Mouse (Mus musculus) neural tube, embryonic 15.5 days (tissue): ENCODE measurements around the gene Wdr91. TPM values are rescaled to one million over a fixed set of nuclear protein-coding genes. Genes with fewer than 3 reads are reported as not detected.

Experiments
- ATAC-seq: fragments of 200-750 bp; cut with Nextera tagmentation; 2 replicates; pipeline ENCODE4 v1.8.0; 2017; ENCODE audit warnings: mild to moderate bottlenecking, moderate TSS enrichment, moderate library complexity; ENCODE audit not compliant: low FRiP score
- H3K27ac ChIP-seq: fragments of 300-500 bp; sonication (generic); replicated peaks from 2 replicates; pipeline ENCODE4 v1.5.1; 2015; ENCODE audit warnings: mild to moderate bottlenecking, inconsistent platforms
- H3K27me3 ChIP-seq: fragments of 300-500 bp; sonication (generic); replicated peaks from 2 replicates; pipeline ENCODE4 v1.6.1; 2015; ENCODE audit warnings: inconsistent platforms
- H3K36me3 ChIP-seq: fragments of 300-500 bp; sonication (generic); 2 replicates; pipeline ENCODE4 v1.6.1; 2015; ENCODE audit warnings: inconsistent platforms
- H3K4me1 ChIP-seq: fragments of 300-500 bp; sonication (generic); 2 replicates; pipeline ENCODE4 v1.6.1; 2015; ENCODE audit warnings: inconsistent platforms
- H3K4me2 ChIP-seq: fragments of 300-500 bp; sonication (generic); 2 replicates; pipeline ENCODE4 v1.6.1; 2015; ENCODE audit warnings: inconsistent platforms, mild to moderate bottlenecking, moderate library complexity
- H3K4me3 ChIP-seq: fragments of 300-500 bp; sonication (generic); replicated peaks from 2 replicates; pipeline ENCODE4 v1.5.1; 2015; ENCODE audit warnings: mild to moderate bottlenecking, inconsistent platforms
- H3K9ac ChIP-seq: fragments of 300-500 bp; sonication (generic); replicated peaks from 2 replicates; pipeline ENCODE4 v1.6.1; 2015; ENCODE audit warnings: mild to moderate bottlenecking, inconsistent platforms
- H3K9me3 ChIP-seq: fragments of 300-500 bp; sonication (generic); replicated peaks from 2 replicates; pipeline ENCODE4 v1.6.1; 2016; ENCODE audit warnings: inconsistent platforms
- WGBS: fragments of 180-500 bp; shearing (Covaris S2); methylation state at CpG from one replicate; pipeline ENCODE4 v1.1.7; 2015; ENCODE audit warnings: mixed read lengths; 5-methylcytosine and 5-hydroxymethylcytosine counted together
- polyA plus RNA-seq: library from polyadenylated mRNA; unstranded; fragments of >200 nt; fragmentation: Nextera tagmentation; extraction: Ambion mirVana; gene quantifications from 2 replicates; pipeline ENCODE4 v1.2.1, GENCODE M21; 2015

Gene Wdr91
- polyA plus RNA-seq, 1 experiment from 2014 or later: 13.4 TPM

DNA sequence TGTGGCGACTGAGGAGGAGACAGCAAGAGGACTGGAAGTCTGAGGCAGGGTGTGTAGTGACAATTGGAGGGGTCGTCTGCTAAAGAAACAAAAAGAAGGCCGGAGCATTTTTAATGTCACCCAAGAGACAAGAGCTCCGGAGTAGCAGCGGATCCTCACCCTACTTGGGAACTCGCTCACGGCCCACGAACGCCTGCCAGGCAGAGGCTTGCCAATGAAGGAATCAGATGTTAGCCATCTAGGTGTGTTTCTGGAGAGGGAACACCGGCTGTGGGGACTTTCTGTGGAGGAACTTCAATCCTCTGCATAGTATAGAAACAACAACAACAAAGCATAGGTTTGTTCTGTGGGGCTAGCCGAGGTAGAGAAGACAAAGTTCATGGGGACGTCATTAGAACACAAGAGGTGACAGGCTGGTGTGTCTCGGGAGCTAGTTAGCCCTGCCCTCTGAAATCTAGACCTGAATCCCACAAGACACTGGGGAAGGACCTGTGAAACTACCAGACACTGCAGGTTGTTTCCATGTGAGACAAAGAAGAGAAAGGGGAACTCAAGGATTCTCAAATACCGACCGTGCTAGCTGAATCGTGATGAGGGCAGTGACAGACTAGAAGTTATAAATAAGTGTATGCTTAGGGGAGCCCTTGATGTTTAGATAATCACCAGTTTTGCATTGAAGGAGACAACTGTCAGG, 43.2 kb downstream of the Wdr91 start:
- ATAC-seq: no peak
- WGBS: 68% methylated on average over 16 of the region's 16 CpGs
- H3K9ac ChIP-seq: no peak overlapping the region

DNA sequence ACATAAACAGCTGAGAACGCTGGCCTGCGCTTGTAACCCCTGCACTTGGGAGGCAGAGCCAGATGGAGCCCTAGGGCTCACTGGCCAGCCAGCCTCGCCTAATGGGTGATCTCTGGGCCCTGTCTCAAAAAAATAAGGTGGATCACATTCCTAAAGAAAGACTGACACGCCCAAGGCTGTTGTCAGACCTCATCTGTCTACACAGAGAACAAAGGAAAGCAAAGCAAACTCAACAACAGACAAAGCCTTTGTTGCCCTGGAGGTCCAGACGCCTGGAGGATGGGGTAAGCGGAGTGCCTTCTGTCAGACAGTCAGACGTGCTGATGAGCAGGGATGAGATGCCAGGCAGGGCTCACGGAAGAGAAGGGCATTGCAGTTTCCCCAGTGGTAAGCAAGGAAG, 43.9 kb downstream of the Wdr91 start:
- WGBS: 34% methylated on average over 8 of the region's 8 CpGs

More for the DNA sequence above, 43.2 kb downstream of the Wdr91 start:
- Histone ChIP-seq H3K4me2 (no peak overlapping the region), H3K4me3 (no peak overlapping the region), H3K9me3 (no peaks in the 10 kb centered on the region), H3K4me1 (no peaks in the 10 kb centered on the region), H3K27ac (no peak overlapping the region), H3K27me3 (no peaks in the 10 kb centered on the region), H3K36me3 (no peaks in the 10 kb centered on the region)

DNA sequence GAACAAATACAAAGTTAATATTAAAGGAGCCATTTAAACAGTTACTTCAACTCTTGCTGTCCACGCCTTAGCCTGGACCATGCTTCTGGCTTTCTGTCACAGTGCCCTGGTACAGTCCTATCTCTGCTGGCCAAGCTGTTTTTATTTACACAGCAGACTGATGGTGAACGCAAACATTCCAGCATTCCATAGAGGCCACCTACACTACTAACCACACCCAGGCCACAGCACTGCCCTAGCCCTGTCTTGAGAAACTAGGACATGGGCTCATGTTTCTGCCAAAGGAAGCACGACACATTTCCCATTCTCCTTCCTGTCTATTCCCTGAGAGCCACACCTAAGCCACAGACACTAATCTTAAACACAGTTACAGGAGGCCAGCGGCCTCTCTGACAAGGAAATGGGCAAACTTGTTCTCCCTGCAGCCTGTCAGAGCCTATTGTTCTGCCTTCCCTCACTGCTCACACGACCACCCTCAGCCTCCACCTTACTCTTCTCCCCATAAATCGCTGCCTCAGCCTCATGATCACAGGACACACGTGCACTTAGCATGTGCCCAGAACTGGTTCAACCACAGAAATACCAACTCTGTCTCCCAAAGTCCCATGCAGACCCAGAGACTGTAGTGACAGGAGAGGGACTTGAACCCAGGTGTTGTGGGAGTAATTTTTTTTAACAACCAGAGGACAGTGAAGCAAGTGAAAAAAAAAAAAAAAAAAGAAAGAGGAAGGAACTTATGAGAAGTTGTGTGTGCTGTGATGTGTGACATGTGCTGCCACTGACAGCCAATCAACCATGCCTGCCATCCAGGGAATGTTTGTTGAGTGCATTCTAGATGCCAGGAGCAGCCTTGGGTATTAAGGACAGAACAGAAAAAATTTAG, 44.7 kb downstream of the Wdr91 start:
- no peaks in the 10 kb centered on the region for H3K36me3 ChIP-seq
- H3K9me3 ChIP-seq: no peaks in the 10 kb centered on the region
- H3K27me3 ChIP-seq: no peaks in the 10 kb centered on the region
- no peak overlapping the region for H3K4me2 ChIP-seq
- 69% methylated on average over 7 of the region's 7 CpGs for WGBS
- ATAC-seq: no peak
- H3K4me3 ChIP-seq: no peak overlapping the region
- no peak overlapping the region for H3K9ac ChIP-seq
- no peaks in the 10 kb centered on the region for H3K4me1 ChIP-seq
- no peak overlapping the region for H3K27ac ChIP-seq

More for the DNA sequence above, 43.9 kb downstream of the Wdr91 start:
- H3K4me1 ChIP-seq: no peaks in the 10 kb centered on the region
- H3K27ac ChIP-seq: no peak overlapping the region
- H3K36me3 ChIP-seq: no peaks in the 10 kb centered on the region
- H3K27me3 ChIP-seq: no peaks in the 10 kb centered on the region
- H3K4me3 ChIP-seq: no peak overlapping the region
- H3K4me2 ChIP-seq: no peak overlapping the region
- H3K9ac ChIP-seq: no peak overlapping the region
- ATAC-seq: no peak
- no peaks in the 10 kb centered on the region for H3K9me3 ChIP-seq

DNA sequence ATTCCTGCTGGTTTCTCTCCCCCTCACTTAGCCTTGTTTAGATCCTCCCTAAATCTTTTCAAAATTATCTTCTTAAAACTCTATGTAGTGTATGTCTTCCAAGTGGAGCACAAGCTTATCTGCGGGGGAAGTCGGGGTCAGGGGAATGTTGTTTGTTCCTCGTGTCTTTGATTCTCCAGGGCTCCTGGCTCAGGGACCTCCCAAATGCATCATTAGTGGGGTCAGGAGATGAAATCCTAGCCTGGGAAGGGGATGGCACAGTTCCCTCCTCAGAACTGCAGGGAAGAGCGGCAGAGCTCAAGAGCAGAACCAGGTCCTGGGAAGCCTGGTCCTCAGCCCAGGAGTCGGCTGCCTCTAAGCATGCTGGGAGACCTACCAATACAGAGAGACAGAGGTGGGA, 45.5 kb downstream of the Wdr91 start:
- no peak overlapping the region for H3K4me3 ChIP-seq
- H3K4me1 ChIP-seq: no peaks in the 10 kb centered on the region
- no peak overlapping the region for H3K27ac ChIP-seq
- ATAC-seq: no peak
- H3K9me3 ChIP-seq: no peaks in the 10 kb centered on the region
- WGBS: 79% methylated on average over 5 of the region's 5 CpGs
- no peaks in the 10 kb centered on the region for H3K36me3 ChIP-seq
- no peaks in the 10 kb centered on the region for H3K27me3 ChIP-seq
- no peak overlapping the region for H3K4me2 ChIP-seq
- no peak overlapping the region for H3K9ac ChIP-seq

DNA sequence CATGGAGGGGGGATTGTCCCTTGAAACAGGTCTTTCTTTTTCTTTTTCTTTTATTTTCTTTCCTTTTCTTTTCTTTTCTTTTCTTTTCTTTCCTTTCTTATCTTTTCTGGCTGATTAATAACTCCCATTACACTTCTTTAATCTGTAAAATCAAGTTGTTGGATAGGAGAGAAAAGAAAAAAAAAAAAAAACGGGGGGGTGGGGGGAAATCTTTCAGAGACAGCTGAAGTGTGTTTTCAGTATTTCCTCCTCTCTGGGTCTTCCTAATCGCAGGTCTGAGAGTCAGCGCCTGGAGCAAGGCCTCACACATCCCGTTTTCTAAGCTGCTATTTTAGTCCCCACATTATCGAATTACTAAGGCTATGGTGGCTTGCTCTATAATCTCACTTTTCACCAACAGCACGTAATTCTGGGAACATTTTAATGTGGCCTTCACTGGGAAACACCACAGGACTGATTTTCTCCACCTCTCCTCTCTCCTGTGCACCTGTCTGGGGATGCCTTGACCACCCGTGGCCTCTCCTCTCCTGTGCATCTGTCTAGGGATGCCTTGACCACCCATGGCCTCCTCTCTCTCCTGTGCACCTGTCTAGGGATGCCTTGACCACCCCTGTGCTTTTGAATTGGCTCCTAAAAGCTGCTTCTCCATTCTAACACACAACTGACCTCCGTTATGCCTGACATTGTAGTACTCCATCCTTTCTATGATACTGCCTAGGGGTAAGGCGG, 46.7 kb downstream of the Wdr91 start:
- no peak for ATAC-seq
- 80% methylated on average over 9 of the region's 9 CpGs for WGBS
- Histone ChIP-seq H3K27ac (no peak overlapping the region), H3K4me2 (no peak overlapping the region), H3K9ac (no peak overlapping the region), H3K36me3 (no peaks in the 10 kb centered on the region), H3K4me1 (no peaks in the 10 kb centered on the region), H3K27me3 (no peaks in the 10 kb centered on the region), H3K4me3 (no peak overlapping the region), H3K9me3 (no peaks in the 10 kb centered on the region)

DNA sequence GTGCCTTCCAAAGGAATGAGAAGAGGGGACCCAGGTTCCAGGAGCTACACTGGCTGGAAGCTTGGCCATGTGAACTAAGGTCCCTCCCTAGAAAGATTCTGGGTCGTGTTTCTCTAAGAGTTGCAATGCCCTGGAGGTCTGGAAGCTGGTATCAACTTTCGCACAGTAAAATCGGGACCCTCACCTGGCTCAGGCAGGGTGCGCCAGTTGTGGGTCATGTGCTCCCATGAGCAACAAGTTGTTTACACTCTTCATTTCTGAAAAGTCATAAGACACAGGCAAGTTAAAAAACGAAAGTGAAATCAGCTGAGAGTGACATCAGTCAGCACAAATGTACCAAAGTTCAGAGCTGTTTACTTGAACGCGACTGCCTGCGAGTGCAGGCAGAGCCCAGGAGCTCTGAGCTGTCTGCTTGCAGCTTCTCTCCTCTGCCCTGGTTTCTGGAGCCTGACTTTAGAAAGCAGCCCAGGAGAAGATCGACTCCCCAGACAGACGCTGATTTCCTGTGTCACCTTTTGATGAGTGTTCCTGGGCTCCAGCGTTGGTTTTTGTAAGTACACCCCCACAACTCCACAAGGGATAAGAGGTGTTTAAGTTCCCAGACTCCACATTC, 47.8 kb downstream of the Wdr91 start, which contains the start of gene Tmem140:
TSS of gene Tmem140 (plus strand) at position 356 of the 613 bp plus-strand sequence.
- no peaks in the 10 kb centered on the region for H3K4me1 ChIP-seq
- H3K9me3 ChIP-seq: no peaks in the 10 kb centered on the region
- H3K4me3 ChIP-seq: no peak within 1 kb of the TSS
- H3K27ac ChIP-seq: no peak within 1 kb of the TSS
- peak within 1 kb of the TSS; percentile 19 for H3K4me2 ChIP-seq
- no peaks in the 10 kb centered on the region for H3K27me3 ChIP-seq
- no peak for ATAC-seq
- H3K36me3 ChIP-seq: no peaks in the 10 kb centered on the region
- 67% methylated on average over 11 of the region's 11 CpGs for WGBS
- H3K9ac ChIP-seq: no peak within 1 kb of the TSS

DNA sequence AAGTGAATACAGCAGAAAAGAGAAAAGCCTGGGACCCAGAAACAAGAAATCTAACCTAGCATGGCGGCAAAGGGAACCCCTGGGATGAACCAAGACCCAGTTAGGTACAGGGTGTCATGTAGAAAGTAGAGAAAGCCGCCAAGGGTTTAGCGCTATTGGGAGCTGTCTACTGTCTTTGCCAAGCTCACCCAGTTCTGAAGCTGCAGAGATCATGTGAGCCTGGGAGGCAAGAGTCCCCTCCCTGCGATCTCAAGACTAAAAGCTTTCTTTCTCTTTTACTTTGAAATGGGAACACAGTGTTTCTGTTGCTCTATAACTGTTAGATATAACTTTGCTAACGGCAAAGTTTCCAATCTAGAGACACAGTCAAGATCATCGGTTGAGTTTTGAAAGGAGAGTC, 48.3 kb downstream of the Wdr91 start:
- ATAC-seq: no peak
- no peak overlapping the region for H3K27ac ChIP-seq
- 95% methylated on average over 6 of the region's 6 CpGs for WGBS

DNA sequence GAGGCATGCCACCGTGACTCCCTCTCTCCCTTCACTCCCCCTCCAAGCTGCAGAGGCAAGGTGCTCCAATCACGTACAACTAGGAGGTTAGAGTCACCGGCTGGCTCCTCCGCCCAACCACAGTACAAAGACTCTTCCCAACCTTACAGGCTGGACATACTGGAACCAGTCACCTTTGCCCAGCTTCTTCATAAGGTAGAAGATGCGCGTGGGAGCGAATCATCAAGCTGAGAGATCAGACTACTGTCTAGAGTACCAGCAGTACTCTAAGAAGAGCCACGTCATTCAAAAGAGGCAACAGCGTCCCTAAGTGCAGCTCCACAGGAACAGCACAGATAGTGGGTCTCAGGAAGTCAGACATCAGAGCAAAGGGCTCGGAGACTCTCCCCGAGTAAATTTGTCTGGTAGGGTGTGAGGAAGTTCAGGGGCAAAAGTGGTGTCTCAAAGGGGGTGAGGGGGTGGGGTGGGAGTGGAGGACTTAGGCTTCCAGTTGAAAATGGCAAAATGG, 49.1 kb downstream of the Wdr91 start:
- Histone ChIP-seq H3K4me2 (no peak overlapping the region), H3K9ac (no peak overlapping the region), H3K9me3 (no peaks in the 10 kb centered on the region), H3K27ac (no peak overlapping the region), H3K4me3 (no peak overlapping the region), H3K27me3 (no peaks in the 10 kb centered on the region), H3K36me3 (no peaks in the 10 kb centered on the region), H3K4me1 (no peaks in the 10 kb centered on the region)
- 93% methylated on average over 11 of the region's 11 CpGs for WGBS
- no peak for ATAC-seq

More for the DNA sequence above, 48.3 kb downstream of the Wdr91 start:
- H3K27me3 ChIP-seq: no peaks in the 10 kb centered on the region
- H3K9me3 ChIP-seq: no peaks in the 10 kb centered on the region
- H3K4me3 ChIP-seq: no peak overlapping the region
- H3K4me2 ChIP-seq: no peak overlapping the region
- H3K36me3 ChIP-seq: no peaks in the 10 kb centered on the region
- no peaks in the 10 kb centered on the region for H3K4me1 ChIP-seq
- H3K9ac ChIP-seq: no peak overlapping the region

DNA sequence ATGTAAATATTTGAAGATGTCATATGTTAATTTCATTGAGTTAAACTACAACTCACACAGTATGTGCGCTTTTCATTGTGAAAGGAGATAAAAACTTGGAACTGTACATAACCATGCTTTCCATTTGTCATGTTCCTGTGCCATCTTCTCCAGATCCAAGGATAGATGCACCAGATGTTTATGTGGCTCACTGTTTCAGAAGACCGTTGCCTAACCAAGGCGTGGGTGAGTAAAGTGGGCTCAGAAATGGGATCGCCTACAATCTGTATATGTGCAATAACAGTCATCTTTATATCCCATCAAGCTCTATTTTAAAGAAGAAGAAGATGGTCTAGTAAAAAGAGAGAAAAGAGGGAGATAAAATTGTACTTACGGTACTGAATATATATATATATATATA, 78.3 kb downstream of the Wdr91 start:
- no peaks in the 10 kb centered on the region for H3K36me3 ChIP-seq
- H3K9ac ChIP-seq: no peak overlapping the region
- H3K27ac ChIP-seq: no peak overlapping the region
- WGBS: 94% methylated on average over 5 of the region's 5 CpGs
- no peaks in the 10 kb centered on the region for H3K27me3 ChIP-seq
- no peak overlapping the region for H3K4me2 ChIP-seq
- ATAC-seq: no peak
- H3K4me3 ChIP-seq: no peak overlapping the region
- H3K4me1 ChIP-seq: no peaks in the 10 kb centered on the region
- H3K9me3 ChIP-seq: no peaks in the 10 kb centered on the region
